Mouse (Mus musculus) liver, embryonic 12.5 days (tissue): Measurements from ENCODE around the gene Cers6. TPM values are rescaled to one million over a fixed set of nuclear protein-coding genes. Genes with fewer than 3 reads are reported as not detected.

Experiments
- ATAC-seq: fragments of 200-750 bp; cut with Nextera tagmentation; 2 replicates; pipeline ENCODE4 v1.8.0; 2017; ENCODE audit warnings: moderate number of reproducible peaks, mild to moderate bottlenecking, moderate library complexity
- H3K27ac ChIP-seq: fragments of 300-500 bp; sonication (generic); 2 replicates; pipeline ENCODE4 v1.5.1; 2016; ENCODE audit warnings: mild to moderate bottlenecking
- H3K27me3 ChIP-seq: fragments of 300-500 bp; sonication (generic); replicated peaks from 2 replicates; pipeline ENCODE4 v1.6.1; 2016; ENCODE audit warnings: mild to moderate bottlenecking, moderate library complexity
- H3K36me3 ChIP-seq: fragments of 300-500 bp; sonication (generic); 2 replicates; pipeline ENCODE4 v1.6.1; 2016; ENCODE audit warnings: mild to moderate bottlenecking, moderate library complexity
- H3K4me1 ChIP-seq: fragments of 300-500 bp; sonication (generic); 2 replicates; pipeline ENCODE4 v1.6.1; 2016
- H3K4me2 ChIP-seq: fragments of 300-500 bp; sonication (generic); 2 replicates; pipeline ENCODE4 v1.6.1; 2016; ENCODE audit warnings: mild to moderate bottlenecking, moderate library complexity
- H3K4me3 ChIP-seq: fragments of 300-500 bp; sonication (generic); 2 replicates; pipeline ENCODE4 v1.5.1; 2016; ENCODE audit warnings: mild to moderate bottlenecking, moderate library complexity
- H3K9ac ChIP-seq: fragments of 300-500 bp; sonication (generic); 2 replicates; pipeline ENCODE4 v1.6.1; 2016; ENCODE audit warnings: mild to moderate bottlenecking, moderate library complexity
- H3K9me3 ChIP-seq: fragments of 300-500 bp; sonication (generic); replicated peaks from 2 replicates; pipeline ENCODE4 v1.6.1; 2016; ENCODE audit warnings: mild to moderate bottlenecking, moderate library complexity
- WGBS: fragments of 180-500 bp; shearing (Covaris S2); methylation state at CpG from one replicate; pipeline ENCODE4 v1.1.7; 2016; ENCODE audit not compliant: insufficient replicate concordance; 5-methylcytosine and 5-hydroxymethylcytosine counted together
- polyA plus RNA-seq: library from polyadenylated mRNA; unstranded; fragments of >200 nt; fragmentation: Nextera tagmentation; extraction: Ambion mirVana; gene quantifications from 2 replicates; pipeline ENCODE4 v1.2.1, GENCODE M21; 2016

Gene Cers6
- polyA plus RNA-seq, 1 experiment from 2014 or later: 7.3 TPM

- Histone ChIP-seq H3K4me3 (peak within 1 kb of the TSS; percentile 40), H3K9ac (peak within 1 kb of the TSS; percentile 33; the same call in 1 of the 2 replicates), H3K9me3 (no peaks in the 10 kb centered on the region), H3K4me2 (peak within 1 kb of the TSS; percentile 36), H3K27me3 (no peaks in the 10 kb centered on the region), H3K27ac (peak within 1 kb of the TSS; percentile 67), H3K4me1 (peaks cover 15% of the 10 kb centered on the region; the same call in 1 of the 2 replicates), H3K36me3 (no peaks in the 10 kb centered on the region)
- 36% methylated on average over 15 of the region's 15 CpGs for WGBS
- peak; percentile 48; the same call in 1 of the 2 replicates for ATAC-seq
Observed at GRCm38 (mm10) chr2:69135661-69136576, 274.7 kb downstream of the Cers6 start, which contains the start of gene Nostrin. Nostrin (plus strand) TSS chr2:69135800.

- ATAC-seq: no peak
- WGBS: 73% methylated on average over 10 of the region's 10 CpGs
- no peak overlapping the region for H3K27ac ChIP-seq
- H3K9me3 ChIP-seq: no peaks in the 10 kb centered on the region
- H3K4me3 ChIP-seq: 0 out of 2 replicates have a peak overlapping the region, but pooled peaks have one; percentile 40
- peak overlapping the region; percentile 36 for H3K4me2 ChIP-seq
- H3K36me3 ChIP-seq: no peaks in the 10 kb centered on the region
- H3K4me1 ChIP-seq: peaks cover 15% of the 10 kb centered on the region; the same call in 1 of the 2 replicates
- no peak overlapping the region for H3K9ac ChIP-seq
- no peaks in the 10 kb centered on the region for H3K27me3 ChIP-seq
Observed at GRCm38 (mm10) chr2:69137406-69138084, 276.3 kb downstream of the Cers6 start.

- no peak overlapping the region for H3K27ac ChIP-seq
- no peak overlapping the region for H3K4me3 ChIP-seq
- H3K36me3 ChIP-seq: no peaks in the 10 kb centered on the region
- ATAC-seq: no peak
- no peak overlapping the region for H3K4me2 ChIP-seq
- no peaks in the 10 kb centered on the region for H3K27me3 ChIP-seq
- no peaks in the 10 kb centered on the region for H3K9me3 ChIP-seq
- no peak overlapping the region for H3K9ac ChIP-seq
- H3K4me1 ChIP-seq: peaks cover 15% of the 10 kb centered on the region; the same call in 1 of the 2 replicates
- 74% methylated on average over 4 of the region's 4 CpGs for WGBS
Observed at GRCm38 (mm10) chr2:69138759-69139158, 277.5 kb downstream of the Cers6 start.

- H3K4me3 ChIP-seq: no peak overlapping the region
- H3K36me3 ChIP-seq: no peaks in the 10 kb centered on the region
- no peak for ATAC-seq
- no peak overlapping the region for H3K4me2 ChIP-seq
- 49% methylated on average over 2 of the region's 2 CpGs for WGBS
- no peak overlapping the region for H3K27ac ChIP-seq
- H3K4me1 ChIP-seq: peaks cover 6% of the 10 kb centered on the region; the same call in 1 of the 2 replicates
- H3K9me3 ChIP-seq: no peaks in the 10 kb centered on the region
- H3K27me3 ChIP-seq: no peaks in the 10 kb centered on the region
- no peak overlapping the region for H3K9ac ChIP-seq
Observed at GRCm38 (mm10) chr2:69140215-69140614, 279.0 kb downstream of the Cers6 start.

GRCm38 (mm10) chr2:69140816-69141215, 279.6 kb downstream of the Cers6 start:
- Histone ChIP-seq H3K27me3 (no peaks in the 10 kb centered on the region), H3K9ac (no peak overlapping the region), H3K4me1 (0 out of 2 replicates have a peak, but pooled peaks cover 2% of the 10 kb centered on the region), H3K4me3 (no peak overlapping the region), H3K4me2 (no peak overlapping the region), H3K36me3 (no peaks in the 10 kb centered on the region), H3K9me3 (no peaks in the 10 kb centered on the region), H3K27ac (no peak overlapping the region)
- 58% methylated on average over 4 of the region's 4 CpGs for WGBS
- no peak for ATAC-seq

GRCm38 (mm10) chr2:69148691-69149090, 287.4 kb downstream of the Cers6 start:
- ATAC-seq: no peak
- H3K27ac ChIP-seq: no peak overlapping the region
- no peak overlapping the region for H3K4me2 ChIP-seq
- H3K27me3 ChIP-seq: no peaks in the 10 kb centered on the region
- no peak overlapping the region for H3K9ac ChIP-seq
- H3K4me1 ChIP-seq: no peaks in the 10 kb centered on the region
- H3K4me3 ChIP-seq: no peak overlapping the region
- WGBS: 59% methylated on average over 3 of the region's 3 CpGs
- no peaks in the 10 kb centered on the region for H3K36me3 ChIP-seq
- no peaks in the 10 kb centered on the region for H3K9me3 ChIP-seq

GRCm38 (mm10) chr2:69149154-69149553, 287.9 kb downstream of the Cers6 start:
- Histone ChIP-seq H3K9me3 (no peaks in the 10 kb centered on the region), H3K9ac (no peak overlapping the region), H3K36me3 (no peaks in the 10 kb centered on the region), H3K4me2 (no peak overlapping the region), H3K27me3 (no peaks in the 10 kb centered on the region), H3K27ac (no peak overlapping the region), H3K4me3 (no peak overlapping the region), H3K4me1 (no peaks in the 10 kb centered on the region)
- 67% methylated on average over 10 of the region's 10 CpGs for WGBS
- no peak for ATAC-seq

- ATAC-seq: no peak
- Histone ChIP-seq H3K27me3 (no peaks in the 10 kb centered on the region), H3K36me3 (no peaks in the 10 kb centered on the region), H3K9me3 (no peaks in the 10 kb centered on the region), H3K9ac (no peak overlapping the region), H3K4me3 (no peak overlapping the region), H3K4me2 (no peak overlapping the region), H3K27ac (no peak overlapping the region), H3K4me1 (no peaks in the 10 kb centered on the region)
- WGBS: 60% methylated on average over 5 of the region's 5 CpGs
Observed at GRCm38 (mm10) chr2:69150841-69151240, 289.6 kb downstream of the Cers6 start.

- Histone ChIP-seq H3K9me3 (no peaks in the 10 kb centered on the region), H3K27ac (no peak overlapping the region), H3K4me2 (no peak overlapping the region), H3K4me1 (no peaks in the 10 kb centered on the region), H3K4me3 (no peak overlapping the region), H3K27me3 (no peaks in the 10 kb centered on the region), H3K36me3 (no peaks in the 10 kb centered on the region), H3K9ac (no peak overlapping the region)
- 54% methylated on average over 3 of the region's 3 CpGs for WGBS
- no peak for ATAC-seq
Observed at GRCm38 (mm10) chr2:69155861-69156260, 294.6 kb downstream of the Cers6 start.

GRCm38 (mm10) chr2:69156283-69156682, 295.0 kb downstream of the Cers6 start:
- H3K27me3 ChIP-seq: no peaks in the 10 kb centered on the region
- no peak overlapping the region for H3K27ac ChIP-seq
- no peaks in the 10 kb centered on the region for H3K9me3 ChIP-seq
- 55% methylated on average over 7 of the region's 7 CpGs for WGBS
- no peak overlapping the region for H3K9ac ChIP-seq
- no peak overlapping the region for H3K4me3 ChIP-seq
- no peak for ATAC-seq
- no peak overlapping the region for H3K4me2 ChIP-seq
- H3K4me1 ChIP-seq: no peaks in the 10 kb centered on the region
- no peaks in the 10 kb centered on the region for H3K36me3 ChIP-seq

- H3K4me3 ChIP-seq: no peak overlapping the region
- no peak for ATAC-seq
- no peaks in the 10 kb centered on the region for H3K27me3 ChIP-seq
- peaks cover 8% of the 10 kb centered on the region for H3K4me1 ChIP-seq
- H3K36me3 ChIP-seq: no peaks in the 10 kb centered on the region
- no peaks in the 10 kb centered on the region for H3K9me3 ChIP-seq
- H3K4me2 ChIP-seq: no peak overlapping the region
- no peak overlapping the region for H3K9ac ChIP-seq
- no peak overlapping the region for H3K27ac ChIP-seq
Observed at GRCm38 (mm10) chr2:69158907-69159306, 297.7 kb downstream of the Cers6 start.
